In the genomic region with DNA sequence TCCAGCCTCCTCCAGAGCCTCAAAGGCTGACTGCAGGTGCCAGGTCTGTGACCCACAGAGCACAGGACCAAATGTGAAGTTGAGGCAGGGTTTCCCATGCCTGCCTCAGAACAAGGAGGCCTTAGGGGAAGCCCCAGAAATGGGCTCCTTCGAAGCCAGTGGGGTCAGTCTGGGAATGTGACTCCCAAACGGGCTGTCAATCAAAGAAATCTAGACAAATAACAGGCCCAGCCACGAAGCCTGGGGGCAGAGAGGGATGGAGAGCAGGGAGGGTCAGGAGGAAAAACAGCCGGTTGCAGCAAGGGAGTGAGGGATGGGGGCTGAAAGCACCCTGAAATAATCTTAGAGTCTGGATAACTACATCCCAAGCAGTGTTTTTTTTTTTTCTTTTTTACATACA, we compare ENCODE assay signal across 22 mouse cellular contexts. TPM values are rescaled to one million over a fixed set of nuclear protein-coding genes. Genes with fewer than 3 reads are reported as not detected.
A peak's percentile ranks its signal among the peaks of the same experiment; 100 is the strongest.
DNase-seq lines count a peak whose midpoint lies in the region; ATAC-seq lines count a peak whose summit lies in the region.
"Had no signal": no experiment of that assay in that cellular context is flagged by ENCODE, and none has a peak within 500 bp of the region (broad histone marks: within the 10 kb centered on the region; RNA-seq: fewer than 3 reads in every experiment).

No protein-coding gene starts in this region.

- DNase-seq in forebrain, embryonic 10.5 days (ENCODE audit: extremely low spot score, low spot score) = peak; percentile 36
- peak; percentile 47 to 57 for DNase-seq in kidney, postnatal 4 days
- no peak for DNase-seq in kidney, adult 18-20 months
- peak; percentile 66 for DNase-seq in embryo, embryonic 9.5 days (ENCODE audit: extremely low spot score)
- peak; percentile 50 for DNase-seq in mesoderm, embryonic 11.5 days (ENCODE audit: low read depth, low spot score)
- no peak for DNase-seq in frontal cortex, postnatal 14 days (ENCODE audit: low spot score in 2 of 2)
- DNase-seq: adrenal gland, postnatal 25 days; cerebellum, adult 9-11 months; lung, adult 18-20 months; right cerebral cortex, postnatal 25 days; spleen, adult 18-20 months; thymus, postnatal 14 days had no signal

- ATAC-seq in forebrain, embryonic 12.5 days (ENCODE audit: low FRiP score) = no peak
- ATAC-seq: inflammation-experienced regulatory T-cells, adult 6 months; liver, embryonic 12.5 days; midbrain, embryonic 15.5 days had no signal

- H3K9ac ChIP-seq in forebrain, embryonic 12.5 days = no peak overlapping the region
- H3K9ac ChIP-seq: forebrain, postnatal 0 days; hindbrain, embryonic 13.5 days; limb, embryonic 13.5 days; liver, embryonic 12.5 days; midbrain, embryonic 15.5 days; neural tube, embryonic 12.5 days had no signal

- H3K36me3 ChIP-seq in forebrain, embryonic 10.5 days (replicated peaks) = no peaks in the 10 kb centered on the region
- no peaks in the 10 kb centered on the region for H3K36me3 ChIP-seq in forebrain, embryonic 12.5 days (replicated peaks)
- H3K36me3 ChIP-seq: hindbrain, embryonic 13.5 days; limb, embryonic 13.5 days; liver, embryonic 12.5 days; midbrain, embryonic 15.5 days; neural tube, embryonic 12.5 days had no signal

- 16% methylated on average over 4 of the region's 4 CpGs for WGBS in forebrain, embryonic 10.5 days
- 20% methylated on average over 4 of the region's 4 CpGs for whole genome bisulfite sequencing in forebrain, embryonic 12.5 days

- no peak overlapping the region for H3K4me3 ChIP-seq in forebrain, embryonic 10.5 days
- H3K4me3 ChIP-seq in forebrain, embryonic 12.5 days (replicated peaks) = no peak overlapping the region
- H3K4me3 ChIP-seq: hindbrain, embryonic 13.5 days; layer of hippocampus, adult 2 months; limb, embryonic 13.5 days; liver, embryonic 12.5 days; midbrain, embryonic 15.5 days; neural tube, embryonic 12.5 days had no signal

- H3K4me2 ChIP-seq in forebrain, embryonic 12.5 days = no peak overlapping the region
- H3K4me2 ChIP-seq: heart, embryonic 11.5 days; hindbrain, embryonic 13.5 days; limb, embryonic 13.5 days; liver, embryonic 12.5 days; midbrain, embryonic 15.5 days; neural tube, embryonic 12.5 days had no signal

- H3K9me3 ChIP-seq in forebrain, embryonic 10.5 days = no peaks in the 10 kb centered on the region
- H3K9me3 ChIP-seq in forebrain, embryonic 12.5 days = no peaks in the 10 kb centered on the region
- H3K9me3 ChIP-seq: hindbrain, embryonic 13.5 days; limb, embryonic 13.5 days; liver, embryonic 12.5 days; midbrain, embryonic 15.5 days; neural tube, embryonic 12.5 days had no signal

- peaks cover 29% of the 10 kb centered on the region for H3K27me3 ChIP-seq in forebrain, embryonic 10.5 days (ENCODE audit: poor library complexity, severe bottlenecking)
- H3K27me3 ChIP-seq in forebrain, embryonic 12.5 days = peaks cover 9% of the 10 kb centered on the region
- H3K27me3 ChIP-seq: liver, embryonic 12.5 days had no signal

- H3K27ac ChIP-seq in forebrain, embryonic 10.5 days = no peak overlapping the region
- no peak overlapping the region for H3K27ac ChIP-seq in forebrain, embryonic 12.5 days
- H3K27ac ChIP-seq: hindbrain, embryonic 13.5 days; layer of hippocampus, adult 2 months; limb, embryonic 13.5 days; liver, embryonic 12.5 days; midbrain, embryonic 15.5 days; neural tube, embryonic 12.5 days had no signal

- peaks cover 47% of the 10 kb centered on the region for H3K4me1 ChIP-seq in forebrain, embryonic 10.5 days
- H3K4me1 ChIP-seq in forebrain, embryonic 12.5 days = peaks cover 22% of the 10 kb centered on the region

RNA-seq across cellular contexts. Expression of a gene that starts 50.4 kb away (rescaled TPM):
- 6.2 and 6.6 TPM in 2 replicates for polyA plus RNA-seq in forebrain, embryonic 10.5 days (2016; fragmentation: Nextera tagmentation; extraction: Ambion mirVana)
- polyA plus RNA-seq in forebrain, embryonic 12.5 days (2016; fragmentation: Nextera tagmentation; extraction: Ambion mirVana) = 7.1 and 10.8 TPM in 2 replicates

Comparison
In these comparisons a context has a peak if more than half of its experiments do, and no peak if none do; other contexts are left out.
1. DNase-seq: peak in forebrain, embryonic 10.5 days (single experiment), kidney, postnatal 4 days (2 of 2), embryo, embryonic 9.5 days (single experiment) and mesoderm, embryonic 11.5 days (single experiment); none in kidney, adult 18-20 months (single experiment) and frontal cortex, postnatal 14 days (0 of 2).